Mouse (Mus musculus): ENCODE data around the gene Kpna1.

Kpna1 gene

GRCm38 (mm10) chr16:36071450-36072379 lies 93.2 kb downstream of the Kpna1 start, which contains the start of the genes Fam162a and Ccdc58:
TSS of gene Fam162a (minus strand) at chr16:36071594.
TSS of gene Ccdc58 (plus strand) at chr16:36071685.
- peak; percentile 96 for DNase-seq

GRCm38 (mm10) chr16:36072410-36073011 lies 94.0 kb downstream of the Kpna1 start:
- no peak for DNase-seq

- DNase-seq, result no peak
Observed at GRCm38 (mm10) chr16:36074772-36075171, 96.2 kb downstream of the Kpna1 start.

DNA sequence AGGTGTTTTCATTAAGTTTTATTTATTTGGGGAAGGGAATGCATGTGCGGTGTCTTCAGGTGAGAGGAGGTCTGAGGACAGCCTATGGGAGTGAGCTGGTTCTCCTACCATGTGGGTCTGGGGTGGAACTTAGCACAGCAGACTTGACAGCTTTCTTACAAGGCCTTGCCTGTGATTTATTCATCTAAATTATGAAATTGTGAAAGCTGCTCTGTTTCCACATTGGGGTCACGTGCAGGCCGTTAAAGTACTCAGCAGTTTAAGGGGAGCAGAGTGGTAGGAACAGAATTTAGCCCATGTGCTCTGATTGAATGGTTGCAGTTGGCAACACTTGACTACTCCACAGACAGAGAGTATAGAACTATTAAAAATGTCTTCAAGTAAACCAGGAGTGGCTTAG lies 101.4 kb downstream of the Kpna1 start:
- DNase-seq, result no peak
